Mouse (Mus musculus) myocyte (in vitro differentiated cells): ENCODE data around the gene Stoml1.

Source experiments
- MAX ChIP-seq: IDR thresholded peaks from one replicate; pipeline ENCODE4 v1.6.1; 2011; ENCODE audit warnings: low read depth, mild to moderate bottlenecking, control low read depth
- MYOD1 ChIP-seq, 3 experiments: IDR thresholded peaks; one replicate each; pipeline ENCODE4 v1.6.1; 2011; ENCODE audit warnings: control low read depth in 2 of 3, low read depth in 2 of 3, mild to moderate bottlenecking in 2 of 3, moderate library complexity in 1 of 3; ENCODE audit not compliant: insufficient read length in 2 of 3, control insufficient read depth in 1 of 3
- POLR2A ChIP-seq: IDR thresholded peaks from one replicate; pipeline ENCODE4 v1.6.1; 2011; ENCODE audit warnings: low read depth, mild to moderate bottlenecking, control low read depth, moderate library complexity; ENCODE audit not compliant: insufficient read length
- POLR2AphosphoS2 ChIP-seq: IDR thresholded peaks from one replicate; pipeline ENCODE4 v1.6.1; 2011; ENCODE audit warnings: low read depth, control low read depth; ENCODE audit not compliant: insufficient read length

DNA sequence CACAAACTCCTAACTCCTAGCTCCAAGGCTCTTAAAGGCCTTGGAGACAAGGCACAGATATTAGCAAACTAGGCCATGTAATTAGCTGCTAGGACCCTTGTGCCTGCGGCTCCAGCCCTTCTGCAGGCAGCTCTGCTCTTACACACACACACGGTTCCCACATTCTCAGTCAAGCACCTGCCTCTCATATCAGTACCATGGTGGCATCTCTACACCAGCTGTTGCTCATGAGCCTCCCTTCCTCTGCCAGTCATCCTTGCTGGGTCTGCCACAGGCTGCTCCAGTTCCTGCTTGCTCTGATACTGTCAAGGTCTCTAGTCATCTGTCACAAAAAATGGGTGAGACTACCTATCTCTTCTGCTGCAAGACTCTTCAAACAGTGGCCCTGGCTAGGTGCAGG lies 28.6 kb upstream of the Stoml1 start:
- TF ChIP-seq POLR2A (no peak), MYOD1 (IDR thresholded peaks at IDR 0.05; ENCODE audit: control insufficient read depth in 1 of 3, insufficient read length in 2 of 3, low read depth in 2 of 3) (peak; percentile 16 to 69 (median 58)), MAX (no peak), POLR2AphosphoS2 (no peak)
